Mouse (Mus musculus) kidney, adult 2 months (tissue): ENCODE data around the gene Olah. TPM values are rescaled to one million over a fixed set of nuclear protein-coding genes. Genes with fewer than 3 reads are reported as not detected.
A peak's percentile ranks its signal among the peaks of the same experiment; 100 is the strongest.

Experiments used
- DNase-seq: peaks from one replicate; pipeline ENCODE4 v3.0.0; 2021
- H3K27ac ChIP-seq: fragments of 200-500 bp; 2 replicates; pipeline ENCODE4 v1.5.1; 2012; ENCODE audit warnings: low read depth, low read length, control low read depth, inconsistent platforms; ENCODE audit not compliant: insufficient read depth
- H3K27me3 ChIP-seq: fragments of 200-500 bp; replicated peaks from 2 replicates; pipeline ENCODE4 v1.6.1; 2012; ENCODE audit warnings: mild to moderate bottlenecking, moderate library complexity, low read length, inconsistent platforms; ENCODE audit not compliant: control insufficient read depth, insufficient read depth
- H3K36me3 ChIP-seq: fragments of 200-500 bp; 2 replicates; pipeline ENCODE4 v1.6.1; 2012; ENCODE audit warnings: mild to moderate bottlenecking, moderate library complexity, low read length, inconsistent platforms; ENCODE audit not compliant: control insufficient read depth, insufficient read depth
- H3K4me1 ChIP-seq: fragments of 200-500 bp; 2 replicates; pipeline ENCODE4 v1.6.1; 2011; ENCODE audit warnings: low read length; ENCODE audit not compliant: control insufficient read depth, insufficient read depth
- H3K4me3 ChIP-seq: fragments of 200-500 bp; 2 replicates; pipeline ENCODE4 v1.5.1; 2011; ENCODE audit warnings: mild to moderate bottlenecking, low read depth, low read length, control low read depth; ENCODE audit not compliant: insufficient read depth
- CTCF ChIP-seq: fragments of 200-500 bp; conservative IDR thresholded peaks from 2 replicates; pipeline ENCODE4 v1.5.1; 2011; ENCODE audit warnings: low read depth, mild to moderate bottlenecking, control low read depth, low read length, moderate library complexity, mixed read lengths; ENCODE audit not compliant: insufficient read depth, insufficient read length
- POLR2A ChIP-seq: fragments of 200-500 bp; IDR thresholded peaks from one replicate; pipeline ENCODE4 v1.6.1; 2011; ENCODE audit warnings: low read depth, low read length, control low read depth
- WGBS: fragments of 180-500 bp; shearing (Covaris S2); methylation state at CpG from one replicate; pipeline ENCODE4 v1.1.7; 2018; 5-methylcytosine and 5-hydroxymethylcytosine counted together
- polyA plus RNA-seq: library from polyadenylated mRNA; depleted of rRNA; stranded (reverse); fragments of >200 nt; gene quantifications from 2 replicates; pipeline ENCODE4 v1.2.3, GENCODE M21; 2012

The Olah gene
- polyA plus RNA-seq, 1 experiment = not detected

DNA sequence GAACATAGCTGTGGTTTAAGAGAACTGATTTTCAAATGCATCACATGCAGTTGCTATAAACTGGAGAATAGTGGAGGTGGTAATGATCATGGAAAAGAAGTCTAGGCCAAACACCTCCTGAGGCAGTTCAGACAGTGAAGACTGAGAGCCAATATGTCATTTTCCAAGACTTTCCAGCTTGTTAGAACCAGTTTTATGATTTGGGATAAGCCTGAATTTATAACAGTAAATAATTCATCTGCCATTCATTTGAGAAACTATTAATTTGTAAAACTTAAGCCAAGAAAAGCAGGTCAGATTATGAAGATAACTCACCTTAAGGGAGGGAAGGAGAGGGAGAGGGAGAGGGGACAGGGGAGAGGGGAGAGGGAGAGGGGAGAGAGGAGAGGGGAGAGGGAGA, 43.9 kb downstream of the Olah start:
- TF ChIP-seq POLR2A = no peak
- TF ChIP-seq CTCF = no peak
- Histone ChIP-seq H3K36me3 (no peaks in the 10 kb centered on the region), H3K4me3 (no peak overlapping the region), H3K27ac (no peak overlapping the region), H3K27me3 (no peaks in the 10 kb centered on the region), H3K4me1 (no peaks in the 10 kb centered on the region)
- DNase-seq = no peak

DNA sequence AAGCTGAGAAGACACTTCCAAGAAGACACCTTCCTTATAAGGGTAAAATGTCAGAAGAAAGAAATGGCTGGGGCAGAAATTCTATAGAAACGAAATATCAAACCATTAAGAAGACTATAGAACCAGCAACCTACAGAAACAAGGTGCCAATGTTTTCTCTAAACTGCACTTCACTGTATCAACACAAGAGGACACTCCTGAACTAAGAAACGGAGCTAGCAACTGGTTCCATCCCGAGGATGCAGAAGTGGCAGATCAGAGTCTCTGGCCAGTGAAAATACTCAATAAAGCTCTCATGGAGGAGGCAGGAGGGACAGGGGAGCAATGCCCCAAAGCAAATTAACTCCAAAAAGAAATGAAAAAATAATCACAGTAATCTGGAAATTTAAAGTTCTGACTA, 48.1 kb downstream of the Olah start:
- Histone ChIP-seq H3K27me3 (no peaks in the 10 kb centered on the region), H3K27ac (no peak overlapping the region), H3K36me3 (no peaks in the 10 kb centered on the region), H3K4me3 (no peak overlapping the region), H3K4me1 (no peaks in the 10 kb centered on the region)
- peak; percentile 62 for TF ChIP-seq CTCF
- TF ChIP-seq POLR2A = no peak
- DNase-seq = peak; percentile 35
- WGBS = 14% methylated on average over 3 of the region's 3 CpGs

DNA sequence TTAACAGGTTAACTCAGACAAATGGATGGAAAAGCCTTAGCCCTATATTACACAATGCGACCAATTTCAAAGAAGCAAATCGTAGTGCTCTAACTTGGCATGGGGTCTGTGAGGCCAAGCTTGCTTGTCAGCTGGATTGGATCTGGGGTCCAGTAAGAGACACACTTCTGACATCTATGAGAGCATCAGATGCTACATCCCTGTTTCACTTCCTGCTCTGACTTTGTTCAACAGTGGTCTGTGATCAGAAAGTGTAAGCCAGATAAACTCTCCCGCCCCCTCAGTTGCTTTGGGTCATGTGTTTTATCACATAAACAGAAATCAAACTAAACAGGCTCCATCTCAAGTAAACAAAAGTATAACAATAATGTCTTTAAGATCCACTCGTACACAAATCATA, 48.6 kb downstream of the Olah start:
- 81% methylated on average over 4 of the region's 4 CpGs for WGBS
- H3K27ac ChIP-seq = no peak overlapping the region
- H3K4me1 ChIP-seq = no peaks in the 10 kb centered on the region
- H3K4me3 ChIP-seq = no peak overlapping the region
- H3K36me3 ChIP-seq = no peaks in the 10 kb centered on the region
- TF ChIP-seq POLR2A (no peak), CTCF (no peak)
- H3K27me3 ChIP-seq = no peaks in the 10 kb centered on the region
- no peak for DNase-seq

DNA sequence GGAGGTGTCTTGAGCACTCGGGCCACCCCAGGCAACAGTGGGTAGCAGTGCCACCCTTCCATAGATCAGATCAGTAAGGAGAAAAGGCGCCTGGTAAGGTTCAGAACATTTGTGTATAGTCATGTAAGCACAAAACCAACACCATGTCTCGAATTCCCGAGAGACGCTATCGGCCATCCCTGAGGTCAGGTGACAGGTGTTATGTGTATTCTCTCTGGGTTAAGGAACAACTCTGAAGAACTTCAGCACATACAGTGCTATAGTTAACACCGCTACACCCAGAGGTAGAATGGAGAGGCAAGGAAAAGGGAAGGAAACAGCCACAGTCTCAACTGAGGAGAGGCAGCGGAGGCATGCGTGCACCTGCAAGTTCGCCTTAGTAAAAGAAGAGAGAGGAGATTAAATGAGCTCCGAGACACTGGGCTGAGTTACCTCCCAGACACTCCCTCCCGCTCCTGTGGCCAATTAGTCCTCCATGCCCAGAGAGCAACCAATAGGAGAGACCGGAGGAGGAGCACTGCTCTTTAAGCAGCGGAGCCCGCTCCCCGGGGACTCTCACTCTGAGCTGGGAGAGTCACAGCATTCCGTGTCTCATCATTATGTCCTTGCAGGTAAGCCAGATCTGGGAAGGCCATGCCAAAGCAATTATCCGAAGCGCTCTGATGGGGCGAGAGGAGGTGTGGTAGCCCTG, 61.3 kb downstream of the Olah start, which contains the start of gene Acbd7:
Gene Acbd7, plus strand, starts transcription at position 558 of the 691 bp plus-strand sequence.
- peak; percentile 77 for DNase-seq
- peak within 1 kb of the TSS; percentile 28 for H3K4me3 ChIP-seq
- H3K36me3 ChIP-seq = no peaks in the 10 kb centered on the region
- no peaks in the 10 kb centered on the region for H3K27me3 ChIP-seq
- WGBS = 2% methylated on average over 20 of the region's 20 CpGs
- peaks cover 5% of the 10 kb centered on the region; the same call in 1 of the 2 replicates for H3K4me1 ChIP-seq
- TF ChIP-seq POLR2A = no peak
- no peak for TF ChIP-seq CTCF
- no peak within 1 kb of the TSS for H3K27ac ChIP-seq

DNA sequence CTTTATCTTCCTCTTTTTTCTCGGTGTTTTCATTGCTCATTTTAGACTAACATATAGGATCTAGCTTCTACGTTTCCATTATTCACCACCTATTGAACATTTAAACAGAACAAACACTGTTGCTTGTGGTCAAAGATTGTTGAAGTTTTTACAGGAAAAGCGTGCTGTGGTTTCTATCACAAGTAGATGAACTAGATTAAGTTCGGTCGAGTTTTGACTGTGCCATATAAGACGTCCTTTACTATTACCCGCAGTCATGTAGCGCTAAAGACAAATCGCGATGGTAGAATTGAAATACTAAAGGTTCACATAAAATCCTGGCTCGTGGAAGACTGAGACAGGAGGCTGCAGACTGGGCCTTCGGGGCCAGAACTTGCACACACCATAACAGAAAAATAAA, 63.2 kb downstream of the Olah start:
- Histone ChIP-seq H3K4me1 (peaks cover 5% of the 10 kb centered on the region; the same call in 1 of the 2 replicates), H3K36me3 (no peaks in the 10 kb centered on the region; the same call in 1 of the 2 replicates), H3K4me3 (no peak overlapping the region), H3K27me3 (no peaks in the 10 kb centered on the region), H3K27ac (no peak overlapping the region)
- TF ChIP-seq CTCF (no peak), POLR2A (no peak)
- 92% methylated on average over 12 of the region's 12 CpGs for WGBS
- no peak for DNase-seq

DNA sequence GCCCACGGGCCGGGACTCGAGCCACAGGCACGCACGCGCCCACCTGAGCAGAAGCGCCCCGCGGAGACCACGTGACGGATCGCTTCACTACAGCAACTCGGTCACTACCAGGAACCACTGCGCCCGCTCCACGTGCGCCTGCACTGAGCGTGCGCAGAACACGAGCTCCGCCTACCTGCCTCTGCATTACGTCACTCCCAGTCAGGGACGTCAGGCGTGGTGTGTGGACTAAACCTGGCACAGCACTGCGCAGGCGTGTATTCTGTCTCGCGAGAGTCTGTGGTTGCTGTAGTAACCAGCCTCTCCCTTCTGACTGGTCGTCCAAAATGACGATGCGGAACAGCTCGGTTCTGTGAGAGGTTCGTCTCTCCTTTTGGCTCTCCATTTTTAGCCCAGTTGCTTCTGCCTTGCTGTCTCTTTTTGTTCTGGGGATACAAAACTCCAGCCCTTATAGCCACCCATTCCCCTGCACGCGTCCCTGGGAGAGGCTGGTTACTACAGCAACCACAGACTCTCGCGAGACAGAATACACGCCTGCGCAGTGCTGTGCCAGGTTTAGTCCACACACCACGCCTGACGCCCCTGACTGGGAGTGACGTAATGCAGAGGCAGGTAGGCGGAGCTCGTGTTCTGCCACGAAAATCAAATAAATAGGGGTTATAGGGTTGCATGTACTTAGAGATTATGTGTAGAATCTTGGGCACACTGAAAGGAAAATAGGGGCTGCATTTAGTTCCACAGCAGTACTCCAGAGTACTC, 64.3 kb downstream of the Olah start, which contains the start of gene Rpp38:
Gene Rpp38, minus strand, starts transcription at position 160 of the 759 bp plus-strand sequence.
- no peaks in the 10 kb centered on the region; the same call in 1 of the 2 replicates for H3K36me3 ChIP-seq
- H3K27ac ChIP-seq = peak within 1 kb of the TSS; percentile 63; the same call in 1 of the 2 replicates
- peaks cover 5% of the 10 kb centered on the region; the same call in 1 of the 2 replicates for H3K4me1 ChIP-seq
- H3K27me3 ChIP-seq = no peaks in the 10 kb centered on the region
- no peak for TF ChIP-seq CTCF
- peak; percentile 21 for TF ChIP-seq POLR2A
- WGBS = under 1% methylated on average over 45 of the region's 45 CpGs
- peak; percentile 99 for DNase-seq
- H3K4me3 ChIP-seq = peak within 1 kb of the TSS; percentile 83

DNA sequence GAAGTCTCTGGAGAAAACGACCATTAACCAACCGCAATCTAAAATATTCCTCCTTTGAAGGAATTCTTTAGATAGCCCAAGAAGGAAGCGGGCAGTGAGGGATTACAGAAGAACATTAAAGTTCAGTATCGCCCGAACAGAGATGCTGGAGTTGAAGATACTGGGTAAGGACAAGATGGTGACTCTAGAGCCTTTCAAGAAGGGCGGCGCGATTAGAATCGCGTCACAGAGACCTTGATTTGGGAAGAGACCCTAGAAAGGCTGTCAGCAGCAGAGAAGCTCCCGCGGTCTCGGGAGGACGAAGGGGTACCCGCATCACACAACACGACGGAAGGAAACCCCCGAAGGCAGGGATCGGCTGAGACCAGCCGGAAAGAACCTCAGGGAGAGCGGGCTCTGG, 65.0 kb downstream of the Olah start:
- TF ChIP-seq CTCF (no peak), POLR2A (no peak)
- Histone ChIP-seq H3K27me3 (no peaks in the 10 kb centered on the region), H3K27ac (peak overlapping the region; percentile 44; the same call in 1 of the 2 replicates), H3K4me3 (peak overlapping the region; percentile 71), H3K4me1 (peaks cover 5% of the 10 kb centered on the region; the same call in 1 of the 2 replicates), H3K36me3 (no peaks in the 10 kb centered on the region; the same call in 1 of the 2 replicates)
- under 1% methylated on average over 21 of the region's 21 CpGs for WGBS
- no peak for DNase-seq
